Mouse (Mus musculus) brain, embryonic 14.5 days (tissue): ENCODE data around the gene Fer. TPM values are rescaled to one million over a fixed set of nuclear protein-coding genes. Genes with fewer than 3 reads are reported as not detected.

ENCODE experiments used
- DNase-seq: peaks from one replicate; pipeline ENCODE4 v3.0.0-alpha.2; 2011; ENCODE audit warnings: low read depth
- CTCF ChIP-seq: fragments of 200-500 bp; IDR thresholded peaks from 2 replicates; pipeline ENCODE4 v1.5.1; 2012; ENCODE audit warnings: inconsistent platforms, mild to moderate bottlenecking, moderate library complexity, borderline replicate concordance; ENCODE audit not compliant: insufficient read depth, insufficient read length; ENCODE audit errors: extremely low read depth
- POLR2A ChIP-seq: fragments of 200-500 bp; IDR thresholded peaks from 2 replicates; pipeline ENCODE4 v1.6.1; 2012; ENCODE audit warnings: mild to moderate bottlenecking, inconsistent platforms, borderline replicate concordance; ENCODE audit not compliant: poor library complexity, insufficient read depth, insufficient read length, severe bottlenecking; ENCODE audit errors: extremely low read depth
- polyA plus RNA-seq: library from polyadenylated mRNA; depleted of rRNA; stranded (reverse); fragments of >200 nt; gene quantifications from 2 replicates; pipeline ENCODE4 v1.2.3, GENCODE M21; 2012

The Fer gene
- polyA plus RNA-seq, 1 experiment: 14.9 TPM

GRCm38 (mm10) chr17:63880009-63880408 is 17.1 kb downstream of the Fer start:
- TF ChIP-seq CTCF: no peak
- no peak for TF ChIP-seq POLR2A
- no peak for DNase-seq

- TF ChIP-seq POLR2A (no peak), CTCF (no peak)
- DNase-seq: no peak
Observed at GRCm38 (mm10) chr17:63886988-63887387, 24.1 kb downstream of the Fer start.

- no peak for TF ChIP-seq CTCF
- TF ChIP-seq POLR2A: no peak
- DNase-seq: no peak
Observed at GRCm38 (mm10) chr17:63890611-63891010, 27.7 kb downstream of the Fer start.

- DNase-seq: no peak
- no peak for TF ChIP-seq POLR2A
- no peak for TF ChIP-seq CTCF
Observed at GRCm38 (mm10) chr17:63895829-63896228, 33.0 kb downstream of the Fer start.

- no peak for TF ChIP-seq CTCF
- no peak for TF ChIP-seq POLR2A
- no peak for DNase-seq
Observed at GRCm38 (mm10) chr17:63897050-63897449, 34.2 kb downstream of the Fer start.

GRCm38 (mm10) chr17:63909297-63909696 is 46.4 kb downstream of the Fer start:
- peak; percentile 11 for DNase-seq
- TF ChIP-seq POLR2A: no peak
- no peak for TF ChIP-seq CTCF

GRCm38 (mm10) chr17:63921601-63922203 is 58.8 kb downstream of the Fer start:
- peak; percentile 23 for DNase-seq
- TF ChIP-seq CTCF (no peak), POLR2A (no peak)

GRCm38 (mm10) chr17:63925581-63925980 is 62.7 kb downstream of the Fer start:
- peak; percentile 39 for DNase-seq
- TF ChIP-seq CTCF: no peak
- TF ChIP-seq POLR2A: no peak

GRCm38 (mm10) chr17:63930634-63931033 is 67.8 kb downstream of the Fer start:
- TF ChIP-seq CTCF: no peak
- no peak for TF ChIP-seq POLR2A
- DNase-seq: no peak

- no peak for TF ChIP-seq POLR2A
- TF ChIP-seq CTCF: no peak
- peak; percentile 15 for DNase-seq
Observed at GRCm38 (mm10) chr17:63931556-63931955, 68.7 kb downstream of the Fer start.

GRCm38 (mm10) chr17:63935408-63935807 is 72.5 kb downstream of the Fer start:
- TF ChIP-seq CTCF: no peak
- TF ChIP-seq POLR2A: no peak
- no peak for DNase-seq

GRCm38 (mm10) chr17:63937886-63938285 is 75.0 kb downstream of the Fer start:
- DNase-seq: no peak
- no peak for TF ChIP-seq POLR2A
- no peak for TF ChIP-seq CTCF
